In the genomic region with DNA sequence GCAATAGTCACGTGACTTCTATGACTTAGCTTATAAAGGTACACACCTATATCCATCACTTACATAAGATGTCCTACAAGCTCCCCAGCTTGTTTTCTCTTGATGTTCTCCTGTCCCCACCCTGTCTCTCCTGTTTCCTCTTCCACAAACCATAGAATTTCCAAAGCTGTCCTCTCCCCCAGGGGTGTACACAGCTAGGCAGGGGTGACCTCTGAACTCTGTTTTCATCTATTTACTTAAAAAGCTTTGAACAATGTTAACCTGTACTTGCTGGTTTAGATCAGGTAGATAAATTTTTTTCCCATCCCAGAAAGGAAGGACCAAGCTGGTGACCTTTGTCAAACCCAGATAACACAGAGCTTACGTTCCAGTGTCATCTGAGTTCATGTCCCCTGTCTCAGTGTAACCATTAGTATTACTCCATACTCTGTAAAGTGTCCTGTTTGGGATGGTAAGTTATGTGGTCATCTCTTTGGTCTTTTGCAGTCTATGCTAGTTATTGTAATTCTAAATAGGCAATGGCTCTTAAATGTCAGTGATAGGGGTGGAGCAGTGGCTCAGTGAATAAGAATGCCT, we compare ENCODE assay signal across 26 mouse cellular contexts.
DNase-seq lines count a peak whose midpoint lies in the region; ATAC-seq lines count a peak whose summit lies in the region.
"Had no signal": no experiment of that assay in that cellular context is flagged by ENCODE, and none has a peak within 500 bp of the region (broad histone marks: within the 10 kb centered on the region; RNA-seq: fewer than 3 reads in every experiment).

No protein-coding gene starts in this region.

- no peak overlapping the region for H3K9ac ChIP-seq in liver, embryonic 11.5 days (ENCODE audit: low read depth, low read length)
- H3K9ac ChIP-seq in liver, embryonic 13.5 days: no peak overlapping the region
- no peak overlapping the region for H3K9ac ChIP-seq in liver, embryonic 16.5 days (ENCODE audit: low read depth, low read length)
- H3K9ac ChIP-seq: embryonic facial prominence, embryonic 12.5 days; embryonic facial prominence, embryonic 15.5 days; forebrain, postnatal 0 days; heart, embryonic 12.5 days; heart, embryonic 15.5 days; hindbrain, embryonic 13.5 days had no signal

- H3K4me2 ChIP-seq in liver, embryonic 11.5 days: no peak overlapping the region
- H3K4me2 ChIP-seq in liver, embryonic 13.5 days: no peak overlapping the region
- H3K4me2 ChIP-seq in liver, embryonic 16.5 days (ENCODE audit: low read depth, low read length): no peak overlapping the region
- H3K4me2 ChIP-seq: embryonic facial prominence, embryonic 12.5 days; embryonic facial prominence, embryonic 15.5 days; heart, embryonic 12.5 days; heart, embryonic 15.5 days; hindbrain, embryonic 13.5 days had no signal

- ATAC-seq in liver, embryonic 11.5 days (replicated peaks; ENCODE audit: low FRiP score): 0 out of 2 replicates have a peak, but pooled peaks have one; percentile 37
- ATAC-seq in liver, embryonic 13.5 days (ENCODE audit: low read depth): peak; percentile 60
- ATAC-seq in liver, embryonic 16.5 days (ENCODE audit: low read depth): peak; percentile 69
- no peak for ATAC-seq in frontal cortex, adult (ENCODE audit: low TSS enrichment)
- ATAC-seq: activated CD4-positive, CD25-positive, alpha-beta regulatory T cell, adult 4 months; CD4-positive, CD25-positive, alpha-beta regulatory T cell, adult 4 months; forebrain, embryonic 14.5 days; forebrain, postnatal 0 days; hindbrain, embryonic 16.5 days had no signal

- H3K4me1 ChIP-seq in liver, embryonic 11.5 days (replicated peaks; ENCODE audit: control insufficient read depth, insufficient read depth, low read length): peaks cover 4% of the 10 kb centered on the region; the same call in 1 of the 2 replicates
- H3K4me1 ChIP-seq in liver, embryonic 13.5 days (replicated peaks): peaks cover 16% of the 10 kb centered on the region
- peaks cover 5% of the 10 kb centered on the region for H3K4me1 ChIP-seq in liver, embryonic 16.5 days (ENCODE audit: control insufficient read depth, low read depth, low read length)
- H3K4me1 ChIP-seq: embryonic facial prominence, embryonic 12.5 days; embryonic facial prominence, embryonic 15.5 days; heart, embryonic 15.5 days; hindbrain, embryonic 10.5 days; hindbrain, embryonic 13.5 days had no signal

- H3K36me3 ChIP-seq in liver, embryonic 11.5 days (ENCODE audit: control insufficient read depth, insufficient read depth, low read length): no peaks in the 10 kb centered on the region
- no peaks in the 10 kb centered on the region for H3K36me3 ChIP-seq in liver, embryonic 13.5 days
- no peaks in the 10 kb centered on the region for H3K36me3 ChIP-seq in liver, embryonic 16.5 days (ENCODE audit: control insufficient read depth, insufficient read depth)
- H3K36me3 ChIP-seq: embryonic facial prominence, embryonic 12.5 days; embryonic facial prominence, embryonic 15.5 days; heart, embryonic 12.5 days; heart, embryonic 15.5 days; hindbrain, embryonic 10.5 days; hindbrain, embryonic 13.5 days had no signal

- no peak overlapping the region for H3K27ac ChIP-seq in liver, embryonic 11.5 days (ENCODE audit: low read depth, low read length)
- no peak overlapping the region for H3K27ac ChIP-seq in liver, embryonic 13.5 days
- no peak overlapping the region for H3K27ac ChIP-seq in liver, embryonic 16.5 days (ENCODE audit: low read length)
- H3K27ac ChIP-seq: embryonic facial prominence, embryonic 12.5 days; embryonic facial prominence, embryonic 15.5 days; heart, embryonic 15.5 days; hindbrain, embryonic 10.5 days; hindbrain, embryonic 13.5 days had no signal

- H3K27me3 ChIP-seq in liver, embryonic 11.5 days (replicated peaks; ENCODE audit: control insufficient read depth, insufficient read depth, low read length): no peaks in the 10 kb centered on the region
- no peaks in the 10 kb centered on the region for H3K27me3 ChIP-seq in liver, embryonic 13.5 days
- H3K27me3 ChIP-seq in liver, embryonic 16.5 days (ENCODE audit: control insufficient read depth, insufficient read depth, low read depth, low read length): no peaks in the 10 kb centered on the region
- H3K27me3 ChIP-seq: embryonic facial prominence, embryonic 15.5 days; heart, embryonic 12.5 days; heart, embryonic 15.5 days; hindbrain, embryonic 13.5 days had no signal

- no peak overlapping the region for H3K4me3 ChIP-seq in liver, embryonic 11.5 days (ENCODE audit: low read depth, low read length)
- no peak overlapping the region for H3K4me3 ChIP-seq in liver, embryonic 13.5 days (replicated peaks)
- no peak overlapping the region for H3K4me3 ChIP-seq in liver, embryonic 16.5 days (ENCODE audit: low read depth, low read length)
- H3K4me3 ChIP-seq: embryonic facial prominence, embryonic 12.5 days; embryonic facial prominence, embryonic 15.5 days; heart, embryonic 12.5 days; heart, embryonic 15.5 days; hindbrain, embryonic 10.5 days; hindbrain, embryonic 13.5 days had no signal

- H3K9me3 ChIP-seq in liver, embryonic 11.5 days (ENCODE audit: control insufficient read depth, low read length): no peaks in the 10 kb centered on the region
- H3K9me3 ChIP-seq in liver, embryonic 13.5 days (replicated peaks): no peaks in the 10 kb centered on the region
- H3K9me3 ChIP-seq in liver, embryonic 16.5 days (replicated peaks; ENCODE audit: control insufficient read depth, low read length): no peaks in the 10 kb centered on the region
- H3K9me3 ChIP-seq: embryonic facial prominence, embryonic 12.5 days; embryonic facial prominence, embryonic 15.5 days; heart, embryonic 12.5 days; heart, embryonic 15.5 days; hindbrain, embryonic 10.5 days; hindbrain, embryonic 13.5 days had no signal

- DNase-seq in liver, embryonic 11.5 days (ENCODE audit: low spot score): no peak
- no peak for DNase-seq in liver, embryonic 13.5 days
- DNase-seq in thymus, postnatal 14 days: no peak
- DNase-seq in right cerebral cortex, postnatal 36 days (ENCODE audit: low spot score in 2 of 2): no peak
- DNase-seq: adrenal gland, adult 8-10 months; adrenal gland, postnatal 25 days; cerebellum, adult 2 months; cerebellum, adult 9-11 months; cerebellum, postnatal 25 days; forebrain, postnatal 0 days; gastrocnemius, postnatal 25 days; heart, adult 18-20 months; heart, postnatal 10 days; heart, postnatal 36 days had no signal

- 70% methylated on average over 2 of the region's 2 CpGs for WGBS in liver, embryonic 11.5 days
- WGBS in liver, embryonic 13.5 days (ENCODE audit: insufficient replicate concordance): 59% methylated on average over 2 of the region's 2 CpGs
- WGBS in liver, embryonic 16.5 days (ENCODE audit: insufficient replicate concordance): 38% methylated on average over 2 of the region's 2 CpGs
